9 mouse cellular contexts compared by ENCODE assay signal in genomic region chr19:60837747-60838146, GRCm38 (mm10). TPM values are rescaled to one million over a fixed set of nuclear protein-coding genes. Genes with fewer than 3 reads are reported as not detected.
DNase-seq lines count a peak whose midpoint lies in the region; ATAC-seq and TF ChIP-seq lines count a peak whose summit lies in the region.
"Had no signal": no experiment of that assay in that cellular context is flagged by ENCODE, and none has a peak within 500 bp of the region (broad histone marks: within the 10 kb centered on the region; RNA-seq: fewer than 3 reads in every experiment).

No protein-coding gene starts in this region.

- 80% methylated on average over 1 of the region's 1 CpGs for WGBS in midbrain, embryonic 10.5 days
- WGBS in midbrain, embryonic 16.5 days: 64% methylated on average over 1 of the region's 1 CpGs
- 93% methylated on average over 1 of the region's 1 CpGs for WGBS in cerebellum, adult 2 months
- 80% methylated on average over 1 of the region's 1 CpGs for WGBS in neural tube, embryonic 11.5 days

- H3K4me1 ChIP-seq in midbrain, embryonic 10.5 days: no peaks in the 10 kb centered on the region
- H3K4me1 ChIP-seq in midbrain, embryonic 16.5 days (ENCODE audit: control insufficient read depth, insufficient read depth, low read length): no peaks in the 10 kb centered on the region
- no peaks in the 10 kb centered on the region for H3K4me1 ChIP-seq in cerebellum, adult 2 months (ENCODE audit: control insufficient read depth, insufficient read depth, low read length)
- H3K4me1 ChIP-seq in neural tube, embryonic 11.5 days (ENCODE audit: control insufficient read depth, insufficient read depth, low read length): no peaks in the 10 kb centered on the region
- H3K4me1 ChIP-seq: embryonic facial prominence, embryonic 12.5 days had no signal

- no peak for ATAC-seq in midbrain, embryonic 16.5 days
- ATAC-seq in neural tube, embryonic 11.5 days (ENCODE audit: insufficient read depth, low FRiP score, low TSS enrichment): no peak

- no peak for TF ChIP-seq POLR2A in cerebellum, adult 2 months (IDR thresholded peaks at IDR 0.05; ENCODE audit: borderline replicate concordance, insufficient read depth, low read length)

- H3K4me2 ChIP-seq in midbrain, embryonic 16.5 days (ENCODE audit: low read length): no peak overlapping the region
- no peak overlapping the region for H3K4me2 ChIP-seq in neural tube, embryonic 11.5 days (ENCODE audit: low read depth)
- H3K4me2 ChIP-seq: embryonic facial prominence, embryonic 12.5 days had no signal

- no peaks in the 10 kb centered on the region for H3K9me3 ChIP-seq in midbrain, embryonic 10.5 days (replicated peaks)
- H3K9me3 ChIP-seq in midbrain, embryonic 16.5 days (replicated peaks; ENCODE audit: control insufficient read depth, low read length, poor library complexity, severe bottlenecking): no peaks in the 10 kb centered on the region
- H3K9me3 ChIP-seq in neural tube, embryonic 11.5 days (ENCODE audit: control insufficient read depth, low read length): no peaks in the 10 kb centered on the region
- H3K9me3 ChIP-seq: embryonic facial prominence, embryonic 12.5 days had no signal

- no peak overlapping the region for H3K4me3 ChIP-seq in midbrain, embryonic 10.5 days
- H3K4me3 ChIP-seq in midbrain, embryonic 16.5 days (ENCODE audit: low read depth, low read length): no peak overlapping the region
- no peak overlapping the region for H3K4me3 ChIP-seq in cerebellum, adult 2 months (replicated peaks; ENCODE audit: insufficient read depth, low read depth, low read length)
- H3K4me3 ChIP-seq in neural tube, embryonic 11.5 days (ENCODE audit: low read depth, low read length): no peak overlapping the region
- H3K4me3 ChIP-seq: embryonic facial prominence, embryonic 12.5 days had no signal

- peak; percentile 60 for DNase-seq in midbrain, embryonic 10.5 days (ENCODE audit: low spot score)
- DNase-seq in cerebellum, adult 2 months: peak; percentile 49 to 67
- peak; percentile 15 to 49 for DNase-seq in frontal cortex, postnatal 25 days (ENCODE audit: low spot score in 2 of 2)
- DNase-seq in kidney, adult 9 months: peak; percentile 67
- DNase-seq in liver: peak; percentile 85
- DNase-seq in neural tube, embryonic 11.5 days (ENCODE audit: low spot score): peak; percentile 70
- peak; percentile 90 for DNase-seq in testis, postnatal 10 days (ENCODE audit: low spot score)

- TF ChIP-seq CTCF in cerebellum, adult 2 months (IDR thresholded peaks at IDR 0.05; ENCODE audit: borderline replicate concordance, insufficient read depth, low read depth, low read length): peak; percentile 72

- H3K36me3 ChIP-seq in midbrain, embryonic 10.5 days: peaks cover 83% of the 10 kb centered on the region
- H3K36me3 ChIP-seq in midbrain, embryonic 16.5 days (ENCODE audit: control insufficient read depth, insufficient read depth, low read length): peaks cover 33% of the 10 kb centered on the region
- peaks cover 10% of the 10 kb centered on the region for H3K36me3 ChIP-seq in neural tube, embryonic 11.5 days (ENCODE audit: control insufficient read depth, insufficient read depth, low read length)

- H3K27me3 ChIP-seq in midbrain, embryonic 10.5 days (ENCODE audit: low read depth, poor library complexity, severe bottlenecking): no peaks in the 10 kb centered on the region
- H3K27me3 ChIP-seq in midbrain, embryonic 16.5 days (ENCODE audit: control insufficient read depth, insufficient read depth, low read depth, low read length): no peaks in the 10 kb centered on the region
- H3K27me3 ChIP-seq in cerebellum, adult 2 months (ENCODE audit: control insufficient read depth, insufficient read depth, low read length): no peaks in the 10 kb centered on the region
- no peaks in the 10 kb centered on the region for H3K27me3 ChIP-seq in neural tube, embryonic 11.5 days (ENCODE audit: control insufficient read depth, insufficient read depth, low read length)
- H3K27me3 ChIP-seq: embryonic facial prominence, embryonic 12.5 days had no signal

- H3K27ac ChIP-seq in midbrain, embryonic 10.5 days (replicated peaks): no peak overlapping the region
- H3K27ac ChIP-seq in midbrain, embryonic 16.5 days (ENCODE audit: low read length): no peak overlapping the region
- H3K27ac ChIP-seq in cerebellum, adult 2 months (ENCODE audit: insufficient read depth, low read length): no peak overlapping the region
- H3K27ac ChIP-seq in neural tube, embryonic 11.5 days (ENCODE audit: low read depth, low read length): no peak overlapping the region
- H3K27ac ChIP-seq: embryonic facial prominence, embryonic 12.5 days had no signal

- no peak overlapping the region for H3K9ac ChIP-seq in midbrain, embryonic 16.5 days (ENCODE audit: low read depth, low read length)
- H3K9ac ChIP-seq in neural tube, embryonic 11.5 days (ENCODE audit: low read length): no peak overlapping the region
- H3K9ac ChIP-seq: embryonic facial prominence, embryonic 12.5 days had no signal

RNA-seq across cellular contexts. Expression of gene Sfxn4, which starts 23.5 kb away (rescaled TPM):
- 14.1 and 14.4 TPM in 2 replicates for polyA plus RNA-seq in midbrain, embryonic 10.5 days (2016; fragmentation: Nextera tagmentation; extraction: Ambion mirVana)
- 9.4 and 11.7 TPM in 2 replicates for polyA plus RNA-seq in midbrain, embryonic 16.5 days (2015; fragmentation: Nextera tagmentation; extraction: Ambion mirVana)
- 19.3 and 20.0 TPM in 2 replicates for polyA plus RNA-seq in cerebellum, adult 2 months (2012; rRNA removed)
- 12.9 and 14.4 TPM in 2 replicates for polyA plus RNA-seq in neural tube, embryonic 11.5 days (2014; fragmentation: Nextera tagmentation; extraction: Ambion mirVana)

RNA-seq across cellular contexts. Expression of gene Fam45a, which starts 26.4 kb away (rescaled TPM):
- polyA plus RNA-seq in midbrain, embryonic 10.5 days (2016; fragmentation: Nextera tagmentation; extraction: Ambion mirVana): 32.9 and 37.4 TPM in 2 replicates
- 40.2 and 42.4 TPM in 2 replicates for polyA plus RNA-seq in midbrain, embryonic 16.5 days (2015; fragmentation: Nextera tagmentation; extraction: Ambion mirVana)
- polyA plus RNA-seq in cerebellum, adult 2 months (2012; rRNA removed): 60.3 and 62.5 TPM in 2 replicates
- 34.3 and 36.4 TPM in 2 replicates for polyA plus RNA-seq in neural tube, embryonic 11.5 days (2014; fragmentation: Nextera tagmentation; extraction: Ambion mirVana)

RNA-seq across cellular contexts. Expression of gene Prdx3, which starts 36.6 kb away (rescaled TPM):
- 117 and 123 TPM in 2 replicates for polyA plus RNA-seq in midbrain, embryonic 10.5 days (2016; fragmentation: Nextera tagmentation; extraction: Ambion mirVana)
- 94.1 and 106 TPM in 2 replicates for polyA plus RNA-seq in midbrain, embryonic 16.5 days (2015; fragmentation: Nextera tagmentation; extraction: Ambion mirVana)
- polyA plus RNA-seq in cerebellum, adult 2 months (2012; rRNA removed): 139 and 144 TPM in 2 replicates
- polyA plus RNA-seq in neural tube, embryonic 11.5 days (2014; fragmentation: Nextera tagmentation; extraction: Ambion mirVana): 115 and 119 TPM in 2 replicates

RNA-seq across cellular contexts. Expression of gene Eif3a, which starts 47.3 kb away (rescaled TPM):
- 144 and 146 TPM in 2 replicates for polyA plus RNA-seq in midbrain, embryonic 10.5 days (2016; fragmentation: Nextera tagmentation; extraction: Ambion mirVana)
- 102 and 112 TPM in 2 replicates for polyA plus RNA-seq in midbrain, embryonic 16.5 days (2015; fragmentation: Nextera tagmentation; extraction: Ambion mirVana)
- polyA plus RNA-seq in cerebellum, adult 2 months (2012; rRNA removed): 69.0 and 73.5 TPM in 2 replicates
- 167 and 168 TPM in 2 replicates for polyA plus RNA-seq in neural tube, embryonic 11.5 days (2014; fragmentation: Nextera tagmentation; extraction: Ambion mirVana)

RNA-seq across cellular contexts. Expression of gene Grk5, which starts 51.8 kb away (rescaled TPM):
- polyA plus RNA-seq in midbrain, embryonic 10.5 days (2016; fragmentation: Nextera tagmentation; extraction: Ambion mirVana): 1.9 and 2.1 TPM in 2 replicates
- polyA plus RNA-seq in midbrain, embryonic 16.5 days (2015; fragmentation: Nextera tagmentation; extraction: Ambion mirVana): 2.3 and 2.5 TPM in 2 replicates
- polyA plus RNA-seq in cerebellum, adult 2 months (2012; rRNA removed): 9.6 and 11.0 TPM in 2 replicates
- polyA plus RNA-seq in neural tube, embryonic 11.5 days (2014; fragmentation: Nextera tagmentation; extraction: Ambion mirVana): 2.6 and 3.4 TPM in 2 replicates

Comparison
In these comparisons a context has a peak if more than half of its experiments do, and no peak if none do; other contexts are left out.
1. DNase-seq: peak in every context shown above with its lines; median percentile 90 in testis, postnatal 10 days; 85 in liver; 70 in neural tube, embryonic 11.5 days; 67 in kidney, adult 9 months; 60 in midbrain, embryonic 10.5 days; 58 in cerebellum, adult 2 months; 32 in frontal cortex, postnatal 25 days.